Mouse (Mus musculus): ENCODE results near the gene Oxct1.

Oxct1 gene

GRCm38 (mm10) chr15:4028411-4028700 is 2.2 kb downstream of the Oxct1 start:
- WGBS = 69% methylated on average over 6 of the region's 6 CpGs

- 79% methylated on average over 3 of the region's 3 CpGs for WGBS
Observed at GRCm38 (mm10) chr15:4033168-4034004, 7.2 kb downstream of the Oxct1 start.

GRCm38 (mm10) chr15:4042423-4042822 is 16.2 kb downstream of the Oxct1 start:
- 51% methylated on average over 3 of the region's 3 CpGs for WGBS

- 24% methylated on average over 4 of the region's 4 CpGs for WGBS
Observed at GRCm38 (mm10) chr15:4043032-4043471, 16.9 kb downstream of the Oxct1 start.

- 13% methylated on average over 5 of the region's 5 CpGs for WGBS
Observed at GRCm38 (mm10) chr15:4056627-4057026, 30.4 kb downstream of the Oxct1 start.

- WGBS = 50% methylated on average over 5 of the region's 5 CpGs
Observed at GRCm38 (mm10) chr15:4063574-4063973, 37.4 kb downstream of the Oxct1 start.

GRCm38 (mm10) chr15:4064013-4064412 is 37.8 kb downstream of the Oxct1 start:
- WGBS = 73% methylated on average over 7 of the region's 7 CpGs

- WGBS = 49% methylated on average over 5 of the region's 5 CpGs
Observed at GRCm38 (mm10) chr15:4064694-4065093, 38.5 kb downstream of the Oxct1 start.

- 74% methylated on average over 5 of the region's 5 CpGs for WGBS
Observed at GRCm38 (mm10) chr15:4067273-4067990, 41.2 kb downstream of the Oxct1 start.

GRCm38 (mm10) chr15:4077978-4078377 is 51.8 kb downstream of the Oxct1 start:
- WGBS = 61% methylated on average over 4 of the region's 4 CpGs

GRCm38 (mm10) chr15:4078785-4079184 is 52.6 kb downstream of the Oxct1 start:
- 64% methylated on average over 5 of the region's 5 CpGs for WGBS

GRCm38 (mm10) chr15:4079425-4080189 is 53.4 kb downstream of the Oxct1 start:
- WGBS = 68% methylated on average over 13 of the region's 13 CpGs

GRCm38 (mm10) chr15:4085600-4086384 is 59.6 kb downstream of the Oxct1 start:
- WGBS = 45% methylated on average over 10 of the region's 10 CpGs

- 26% methylated on average over 4 of the region's 4 CpGs for WGBS
Observed at GRCm38 (mm10) chr15:4087446-4087845, 61.3 kb downstream of the Oxct1 start.

- WGBS = 39% methylated on average over 7 of the region's 7 CpGs
Observed at GRCm38 (mm10) chr15:4087914-4088313, 61.7 kb downstream of the Oxct1 start.

GRCm38 (mm10) chr15:4090601-4091000 is 64.4 kb downstream of the Oxct1 start:
- 86% methylated on average over 3 of the region's 3 CpGs for WGBS

GRCm38 (mm10) chr15:4092586-4092985 is 66.4 kb downstream of the Oxct1 start:
- WGBS = 96% methylated on average over 2 of the region's 2 CpGs

- 49% methylated on average over 10 of the region's 10 CpGs for WGBS
Observed at GRCm38 (mm10) chr15:4100341-4100921, 74.2 kb downstream of the Oxct1 start.

GRCm38 (mm10) chr15:4101025-4101424 is 74.8 kb downstream of the Oxct1 start:
- 65% methylated on average over 10 of the region's 10 CpGs for WGBS

- 70% methylated on average over 12 of the region's 12 CpGs for WGBS
Observed at GRCm38 (mm10) chr15:4104319-4104718, 78.1 kb downstream of the Oxct1 start.

- WGBS = 73% methylated on average over 4 of the region's 4 CpGs
Observed at GRCm38 (mm10) chr15:4105498-4105897, 79.3 kb downstream of the Oxct1 start.
